Mouse (Mus musculus) kidney, adult 2 months (tissue): ENCODE measurements around the gene Timm23. TPM values are rescaled to one million over a fixed set of nuclear protein-coding genes. Genes with fewer than 3 reads are reported as not detected.
A peak's percentile ranks its signal among the peaks of the same experiment; 100 is the strongest.
"Not testable (repeated sequence)": the region's sequence is repeated elsewhere in the genome, so short reads cannot be mapped to it uniquely, and the experiment has no call there.

Experiments used
- DNase-seq: peaks from one replicate; pipeline ENCODE4 v3.0.0; 2021
- H3K27ac ChIP-seq: fragments of 200-500 bp; 2 replicates; pipeline ENCODE4 v1.5.1; 2012; ENCODE audit warnings: low read depth, low read length, control low read depth, inconsistent platforms; ENCODE audit not compliant: insufficient read depth
- H3K27me3 ChIP-seq: fragments of 200-500 bp; replicated peaks from 2 replicates; pipeline ENCODE4 v1.6.1; 2012; ENCODE audit warnings: mild to moderate bottlenecking, moderate library complexity, low read length, inconsistent platforms; ENCODE audit not compliant: control insufficient read depth, insufficient read depth
- H3K36me3 ChIP-seq: fragments of 200-500 bp; 2 replicates; pipeline ENCODE4 v1.6.1; 2012; ENCODE audit warnings: mild to moderate bottlenecking, moderate library complexity, low read length, inconsistent platforms; ENCODE audit not compliant: control insufficient read depth, insufficient read depth
- H3K4me1 ChIP-seq: fragments of 200-500 bp; 2 replicates; pipeline ENCODE4 v1.6.1; 2011; ENCODE audit warnings: low read length; ENCODE audit not compliant: control insufficient read depth, insufficient read depth
- H3K4me3 ChIP-seq: fragments of 200-500 bp; 2 replicates; pipeline ENCODE4 v1.5.1; 2011; ENCODE audit warnings: mild to moderate bottlenecking, low read depth, low read length, control low read depth; ENCODE audit not compliant: insufficient read depth
- CTCF ChIP-seq: fragments of 200-500 bp; conservative IDR thresholded peaks from 2 replicates; pipeline ENCODE4 v1.5.1; 2011; ENCODE audit warnings: low read depth, mild to moderate bottlenecking, control low read depth, low read length, moderate library complexity, mixed read lengths; ENCODE audit not compliant: insufficient read depth, insufficient read length
- POLR2A ChIP-seq: fragments of 200-500 bp; IDR thresholded peaks from one replicate; pipeline ENCODE4 v1.6.1; 2011; ENCODE audit warnings: low read depth, low read length, control low read depth
- WGBS: fragments of 180-500 bp; shearing (Covaris S2); methylation state at CpG from one replicate; pipeline ENCODE4 v1.1.7; 2018; 5-methylcytosine and 5-hydroxymethylcytosine counted together
- polyA plus RNA-seq: library from polyadenylated mRNA; depleted of rRNA; stranded (reverse); fragments of >200 nt; gene quantifications from 2 replicates; pipeline ENCODE4 v1.2.3, GENCODE M21; 2012

The Timm23 gene
- polyA plus RNA-seq, 1 experiment = 189 TPM

GRCm38 (mm10) chr14:32192437-32192836 lies 9.3 kb downstream of the Timm23 start:
- Histone ChIP-seq H3K4me3 (no peak overlapping the region), H3K36me3 (peaks cover 8% of the 10 kb centered on the region), H3K27ac (no peak overlapping the region), H3K27me3 (no peaks in the 10 kb centered on the region), H3K4me1 (no peaks in the 10 kb centered on the region)
- WGBS = 23% methylated on average over 3 of the region's 3 CpGs
- peak; percentile 71 for DNase-seq
- no peak for TF ChIP-seq POLR2A
- peak; percentile 87 for TF ChIP-seq CTCF

- no peak overlapping the region for H3K4me3 ChIP-seq
- no peak for DNase-seq
- peaks cover 8% of the 10 kb centered on the region for H3K36me3 ChIP-seq
- TF ChIP-seq POLR2A (no peak), CTCF (no peak)
- 91% methylated on average over 5 of the region's 5 CpGs for WGBS
- H3K27ac ChIP-seq = no peak overlapping the region
- no peaks in the 10 kb centered on the region for H3K4me1 ChIP-seq
- H3K27me3 ChIP-seq = no peaks in the 10 kb centered on the region
Observed at GRCm38 (mm10) chr14:32191926-32192325, 9.8 kb downstream of the Timm23 start.

DNA sequence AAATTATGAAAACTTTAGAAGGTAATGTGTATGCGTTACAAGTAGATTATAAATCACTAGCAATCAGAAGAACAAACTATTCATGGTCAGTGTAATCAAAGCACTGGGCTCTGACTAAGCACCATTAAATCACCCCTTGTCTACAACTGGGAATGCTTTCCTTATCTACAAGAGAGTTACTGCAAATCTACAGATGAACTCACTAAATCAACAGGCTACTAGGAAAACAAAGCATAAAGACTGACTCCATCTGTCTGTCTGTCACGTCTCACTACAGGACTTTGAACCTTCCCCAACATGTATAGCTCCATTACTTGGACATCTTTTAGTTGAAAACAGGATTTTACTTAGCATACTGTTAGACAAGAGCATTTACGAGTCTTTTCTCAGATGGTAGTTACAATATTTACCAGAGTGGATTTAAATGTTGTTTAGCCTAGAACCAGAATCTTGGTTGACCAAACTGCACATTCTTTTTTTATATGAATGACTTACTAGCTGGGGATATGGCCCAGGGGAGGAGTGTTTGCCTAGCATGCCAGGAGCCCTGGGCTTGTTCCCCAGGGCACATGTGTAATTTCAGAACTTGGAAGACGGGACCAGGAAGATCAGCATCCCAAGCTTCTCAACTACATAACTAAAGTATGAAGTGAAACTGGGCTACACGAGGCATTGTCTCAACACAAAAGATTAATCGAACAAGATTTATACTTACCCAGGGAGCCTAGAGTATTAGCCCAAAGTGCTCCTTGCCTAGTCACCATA lies 10.9 kb downstream of the Timm23 start:
- no peaks in the 10 kb centered on the region for H3K4me1 ChIP-seq
- H3K4me3 ChIP-seq = no peak overlapping the region
- 72% methylated on average over 6 of the region's 6 CpGs for WGBS
- DNase-seq = no peak
- TF ChIP-seq CTCF (no peak), POLR2A (no peak)
- H3K36me3 ChIP-seq = peaks cover 8% of the 10 kb centered on the region
- no peak overlapping the region for H3K27ac ChIP-seq
- no peaks in the 10 kb centered on the region for H3K27me3 ChIP-seq

DNA sequence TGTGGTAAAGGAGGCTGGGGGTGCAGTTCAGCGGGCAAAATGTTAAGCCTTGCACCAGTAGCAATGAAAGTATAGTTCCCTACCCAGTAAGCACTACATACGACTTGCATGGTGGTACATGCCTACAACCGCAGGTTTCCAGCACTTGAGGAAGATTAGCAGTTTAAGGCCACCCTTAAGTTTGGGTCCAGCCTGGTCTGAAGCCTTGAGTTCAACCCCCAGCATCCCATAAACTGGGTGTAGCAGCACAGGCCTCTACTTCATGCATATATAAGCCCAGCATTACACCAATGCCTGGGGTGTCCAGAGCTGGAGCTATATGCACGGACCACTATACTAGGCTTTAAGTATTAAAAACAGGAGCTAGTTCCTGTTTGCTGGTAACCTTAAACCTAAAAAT lies 17.9 kb downstream of the Timm23 start:
- no peak overlapping the region for H3K27ac ChIP-seq
- 94% methylated on average over 4 of the region's 4 CpGs for WGBS
- peaks cover 13% of the 10 kb centered on the region for H3K36me3 ChIP-seq
- peaks cover 5% of the 10 kb centered on the region for H3K4me1 ChIP-seq
- H3K27me3 ChIP-seq = no peaks in the 10 kb centered on the region
- DNase-seq = no peak
- TF ChIP-seq POLR2A = no peak
- no peak for TF ChIP-seq CTCF
- H3K4me3 ChIP-seq = no peak overlapping the region

GRCm38 (mm10) chr14:32180861-32181260 lies 20.8 kb downstream of the Timm23 start:
- 62% methylated on average over 6 of the region's 6 CpGs for WGBS
- no peak overlapping the region for H3K4me3 ChIP-seq
- DNase-seq = peak; percentile 54
- H3K27me3 ChIP-seq = no peaks in the 10 kb centered on the region
- TF ChIP-seq POLR2A = no peak
- no peak for TF ChIP-seq CTCF
- peaks cover 5% of the 10 kb centered on the region for H3K4me1 ChIP-seq
- H3K27ac ChIP-seq = peak overlapping the region; percentile 73
- peaks cover 7% of the 10 kb centered on the region; the same call in 1 of the 2 replicates for H3K36me3 ChIP-seq

- no peak overlapping the region for H3K4me3 ChIP-seq
- WGBS = 62% methylated on average over 10 of the region's 10 CpGs
- H3K4me1 ChIP-seq = peaks cover 8% of the 10 kb centered on the region
- peak overlapping the region; percentile 96 for H3K27ac ChIP-seq
- H3K27me3 ChIP-seq = no peaks in the 10 kb centered on the region
- peaks cover 10% of the 10 kb centered on the region for H3K36me3 ChIP-seq
- TF ChIP-seq CTCF = no peak
- TF ChIP-seq POLR2A = no peak
- peak; percentile 86 for DNase-seq
Observed at GRCm38 (mm10) chr14:32179393-32180195, 22.1 kb downstream of the Timm23 start.

DNA sequence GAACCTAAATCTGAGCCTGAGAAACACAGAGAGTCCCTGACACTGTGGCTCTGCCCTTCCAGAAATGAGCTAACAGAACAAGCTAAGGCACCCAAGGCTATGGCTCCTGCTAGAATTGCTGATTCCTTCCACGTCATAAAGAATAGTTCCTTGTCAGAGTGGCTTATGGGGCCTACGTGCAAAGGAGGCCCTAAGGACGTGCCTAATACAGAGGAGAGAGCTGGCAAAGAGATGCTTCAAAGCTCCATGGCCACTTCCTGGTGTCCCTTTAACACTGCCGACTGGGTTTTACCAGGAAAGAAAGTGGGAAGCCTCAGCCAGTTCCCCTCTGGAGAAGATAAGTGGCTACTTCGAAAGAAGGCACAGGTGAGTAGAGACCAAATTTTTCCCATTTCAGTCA lies 25.1 kb downstream of the Timm23 start:
- H3K4me3 ChIP-seq, H3K4me1 ChIP-seq, DNase-seq, H3K27ac ChIP-seq, H3K27me3 ChIP-seq, H3K36me3 ChIP-seq: not testable (repeated sequence)
- 62% methylated on average over 5 of the region's 5 CpGs for WGBS

DNA sequence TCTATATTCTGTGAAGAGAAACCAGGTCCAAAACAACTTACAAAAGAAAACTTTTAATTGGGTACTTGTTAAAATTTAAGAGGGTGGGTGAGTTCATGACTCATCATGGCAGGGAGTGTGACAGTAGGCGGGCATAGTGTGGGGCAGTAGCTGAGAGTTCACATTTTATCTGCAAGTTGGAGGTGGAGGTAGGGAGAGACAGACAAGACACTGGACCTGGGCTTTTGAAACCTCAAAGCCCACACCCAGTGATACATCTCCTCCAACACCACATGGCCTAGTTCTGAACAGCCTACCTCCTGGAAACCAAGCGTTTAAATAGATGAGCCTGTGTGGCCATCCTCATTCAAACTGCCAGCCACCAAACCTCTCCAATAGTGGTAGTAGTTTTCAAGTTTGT lies 26.4 kb downstream of the Timm23 start:
- H3K27me3 ChIP-seq = no peaks in the 10 kb centered on the region
- no peak overlapping the region for H3K4me3 ChIP-seq
- H3K36me3 ChIP-seq = peaks cover 5% of the 10 kb centered on the region
- H3K4me1 ChIP-seq = peaks cover 8% of the 10 kb centered on the region
- TF ChIP-seq POLR2A = no peak
- no peak for TF ChIP-seq CTCF
- 71% methylated on average over 2 of the region's 2 CpGs for WGBS
- H3K27ac ChIP-seq = no peak overlapping the region
- DNase-seq = no peak
